Mouse (Mus musculus) spleen, adult 2 months (tissue): ENCODE measurements at regions not wholly inside any gene's neighbourhood (a gene's known extent, or its start where the extent isn't known, plus 50 kb on each side); places are given as distances from the start of the nearest gene placed in this dataset.

Source experiments
- CTCF ChIP-seq: fragments of 200-500 bp; IDR thresholded peaks from 2 replicates; pipeline ENCODE4 v1.5.1; 2011; ENCODE audit warnings: mild to moderate bottlenecking, inconsistent platforms; ENCODE audit not compliant: insufficient read depth, insufficient read length, insufficient replicate concordance; ENCODE audit errors: extremely low read depth
- POLR2A ChIP-seq: fragments of 200-500 bp; IDR thresholded peaks from 2 replicates; pipeline ENCODE4 v1.6.1; 2011; ENCODE audit warnings: low read depth, low read length, inconsistent platforms

DNA sequence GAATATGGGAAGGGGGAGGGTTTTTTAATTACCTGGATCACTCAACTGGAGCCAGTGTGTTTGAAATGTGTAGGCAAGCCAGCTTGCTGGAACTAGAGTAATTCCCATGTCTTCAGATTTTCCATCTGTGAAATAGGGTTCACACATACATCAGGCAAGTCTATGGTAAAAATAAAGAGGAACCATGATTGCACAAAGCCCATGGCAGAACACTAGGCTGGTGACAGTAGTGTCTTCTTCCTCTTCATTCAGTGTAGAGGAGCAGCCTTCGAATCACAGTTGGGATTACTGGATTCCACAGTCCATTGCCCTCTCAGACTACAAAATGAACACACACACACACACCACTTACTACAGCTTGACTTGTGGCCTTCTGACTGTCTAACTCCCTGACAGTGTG lies 2150.5 kb upstream of the Gm7489 start:
- TF ChIP-seq CTCF (no peak), POLR2A (no peak)
